20 mouse cellular contexts compared by ENCODE assay signal in genomic region chr1:76629861-76630260, GRCm38 (mm10).
"Had no signal": no experiment of that assay in that cellular context is flagged by ENCODE, and none has a peak within 500 bp of the region (broad histone marks: within the 10 kb centered on the region; RNA-seq: fewer than 3 reads in every experiment).

No protein-coding gene starts in this region.

- ATAC-seq: liver, postnatal 0 days; lung, postnatal 0 days had no signal

- DNase-seq: kidney, adult 18-20 months; kidney, postnatal 10 days; layer of hippocampus, adult 9-11 months; left cerebral cortex, postnatal 4 days; liver, postnatal 0 days; lung, embryonic 14.5 days; lung, postnatal 36 days; midbrain, embryonic 14.5 days; right cerebral cortex, adult 18-20 months; right cerebral cortex, postnatal 14 days; right cerebral cortex, postnatal 4 days; thymus, postnatal 36 days had no signal

- H3K27me3 ChIP-seq: limb, embryonic 12.5 days; limb, embryonic 15.5 days; megakaryocyte, embryonic 14.5 days; neural tube, embryonic 12.5 days; neural tube, embryonic 15.5 days had no signal

- H3K4me3 ChIP-seq: limb, embryonic 12.5 days; limb, embryonic 15.5 days; megakaryocyte, embryonic 14.5 days; midbrain, embryonic 10.5 days; neural tube, embryonic 12.5 days; neural tube, embryonic 15.5 days had no signal

- H3K9ac ChIP-seq: limb, embryonic 12.5 days; limb, embryonic 15.5 days; liver, embryonic 14.5 days; liver, postnatal 0 days; lung, embryonic 14.5 days; neural tube, embryonic 12.5 days; neural tube, embryonic 15.5 days had no signal

- H3K27ac ChIP-seq: limb, embryonic 12.5 days; limb, embryonic 15.5 days; liver, embryonic 14.5 days; midbrain, embryonic 10.5 days; neural tube, embryonic 12.5 days; neural tube, embryonic 15.5 days had no signal

- H3K4me1 ChIP-seq: limb, embryonic 15.5 days; megakaryocyte, embryonic 14.5 days; midbrain, embryonic 10.5 days; neural tube, embryonic 12.5 days; neural tube, embryonic 15.5 days had no signal

- H3K36me3 ChIP-seq: limb, embryonic 12.5 days; limb, embryonic 15.5 days; midbrain, embryonic 10.5 days; neural tube, embryonic 12.5 days; neural tube, embryonic 15.5 days had no signal
